Mouse (Mus musculus): ENCODE measurements around the gene Pold1. TPM values are rescaled to one million over a fixed set of nuclear protein-coding genes. Genes with fewer than 3 reads are reported as not detected.

Pold1 gene
- total RNA-seq, 1 experiment: 108 TPM

- Histone ChIP-seq H3K36me3 (ENCODE audit: control insufficient read depth, insufficient read depth, low read length, poor library complexity, severe bottlenecking) (peaks cover 24% of the 10 kb centered on the region; the same call in 1 of the 2 replicates), H3K9me3 (ENCODE audit: control insufficient read depth, insufficient read depth, low read depth, low read length) (no peaks in the 10 kb centered on the region)
- in situ Hi-C loops (cut with MboI; ENCODE audit: low sequenced_read_pairs in 2 of 2, unreplicated experiment in 2 of 2): no loop called here
Measured at GRCm38 (mm10) chr7:44553196-44553764, 4.6 kb upstream of the Pold1 start.

GRCm38 (mm10) chr7:44552141-44552908 is 3.7 kb upstream of the Pold1 start:
- no peaks in the 10 kb centered on the region for H3K9me3 ChIP-seq (ENCODE audit: control insufficient read depth, insufficient read depth, low read depth, low read length)
- TF ChIP-seq ZC3H11A (IDR thresholded peaks at IDR 0.05; ENCODE audit: borderline replicate concordance, low read depth, low read length) (no peak), HCFC1 (IDR thresholded peaks at IDR 0.05; ENCODE audit: borderline replicate concordance, insufficient read depth, low read length) (no peak), CHD2 (IDR thresholded peaks at IDR 0.05; ENCODE audit: low read depth, low read length) (no peak), MAFK (IDR thresholded peaks at IDR 0.05; ENCODE audit: insufficient read depth, low read depth, low read length) (no peak), ZNF384 (IDR thresholded peaks at IDR 0.05; ENCODE audit: low read depth, low read length) (no peak)
- H3K27ac ChIP-seq (ENCODE audit: insufficient read depth, low read depth, low read length, poor library complexity, severe bottlenecking): no peak overlapping the region
- no peak for DNase-seq (ENCODE audit: low read depth, low spot score)
- H3K9ac ChIP-seq (ENCODE audit: insufficient read depth, low read depth, low read length, poor library complexity, severe bottlenecking): peak overlapping the region; percentile 61
- in situ Hi-C loops (cut with MboI; ENCODE audit: low sequenced_read_pairs in 2 of 2, unreplicated experiment in 2 of 2): no loop called here
- H3K4me3 ChIP-seq (ENCODE audit: insufficient read depth in 1 of 2, low read depth in 1 of 2, low read length in 2 of 2, poor library complexity in 1 of 2, severe bottlenecking in 1 of 2): peak overlapping the region; percentile 57 to 99; a peak in 3 of 4 replicates
- H3K36me3 ChIP-seq (ENCODE audit: control insufficient read depth, insufficient read depth, low read length, poor library complexity, severe bottlenecking): peaks cover 24% of the 10 kb centered on the region; the same call in 1 of the 2 replicates
- H3K4me1 ChIP-seq (ENCODE audit: control insufficient read depth in 2 of 2, insufficient read depth in 2 of 2, low read length in 2 of 2, poor library complexity in 1 of 2): peaks cover 2 to 13% of the 10 kb centered on the region in 2 experiments; a peak in 1 of 4 replicates

More at GRCm38 (mm10) chr7:44553196-44553764, 4.6 kb upstream of the Pold1 start:
- Histone ChIP-seq H3K4me3 (ENCODE audit: insufficient read depth in 1 of 2, low read depth in 1 of 2, low read length in 2 of 2, poor library complexity in 1 of 2, severe bottlenecking in 1 of 2) (peak overlapping the region; percentile 99 to 100), H3K4me1 (ENCODE audit: control insufficient read depth in 2 of 2, insufficient read depth in 2 of 2, low read length in 2 of 2, poor library complexity in 1 of 2) (peaks cover 0 to 12% of the 10 kb centered on the region in 2 experiments; a peak in 1 of 4 replicates), H3K27ac (ENCODE audit: insufficient read depth, low read depth, low read length, poor library complexity, severe bottlenecking) (peak overlapping the region; percentile 100), H3K9ac (ENCODE audit: insufficient read depth, low read depth, low read length, poor library complexity, severe bottlenecking) (peak overlapping the region; percentile 99)
- no peak for TF ChIP-seq ZNF384 (IDR thresholded peaks at IDR 0.05; ENCODE audit: low read depth, low read length)
- peak; percentile 99 for DNase-seq (ENCODE audit: low read depth, low spot score)

- peak overlapping the region; percentile 61 for H3K9ac ChIP-seq (ENCODE audit: insufficient read depth, low read depth, low read length, poor library complexity, severe bottlenecking)
- H3K4me3 ChIP-seq (ENCODE audit: insufficient read depth in 1 of 2, low read depth in 1 of 2, low read length in 2 of 2, poor library complexity in 1 of 2, severe bottlenecking in 1 of 2): peak overlapping the region; percentile 48 to 57; a peak in 3 of 4 replicates
Measured at GRCm38 (mm10) chr7:44551731-44552130, 3.1 kb upstream of the Pold1 start.

DNA sequence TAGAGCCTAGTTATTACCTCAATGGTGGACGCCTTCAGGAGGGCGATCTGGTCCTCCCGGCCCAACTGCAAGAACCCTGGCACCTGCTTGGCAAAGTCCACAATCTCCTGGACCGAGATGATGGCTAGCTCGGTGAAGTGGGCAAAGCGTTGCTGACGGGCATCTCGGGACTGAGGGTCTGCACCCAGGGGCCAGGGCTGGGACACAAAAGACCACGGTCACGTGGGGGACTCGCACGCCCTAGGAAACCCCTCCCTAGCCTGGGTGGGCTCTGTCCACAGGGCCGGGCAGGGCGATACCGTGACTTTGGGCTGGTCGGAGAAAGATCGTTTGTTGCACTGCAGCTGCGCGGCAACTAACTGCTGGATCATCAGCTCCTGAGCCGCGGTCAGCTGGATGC is 2.7 kb upstream of the Pold1 start:
- peaks cover 2 to 16% of the 10 kb centered on the region in 2 experiments; a peak in 1 of 4 replicates for H3K4me1 ChIP-seq (ENCODE audit: control insufficient read depth in 2 of 2, insufficient read depth in 2 of 2, low read length in 2 of 2, poor library complexity in 1 of 2)
- peak overlapping the region; percentile 48 to 57; a peak in 3 of 4 replicates for H3K4me3 ChIP-seq (ENCODE audit: insufficient read depth in 1 of 2, low read depth in 1 of 2, low read length in 2 of 2, poor library complexity in 1 of 2, severe bottlenecking in 1 of 2)
- no peak overlapping the region for H3K27ac ChIP-seq (ENCODE audit: insufficient read depth, low read depth, low read length, poor library complexity, severe bottlenecking)
- H3K36me3 ChIP-seq (ENCODE audit: control insufficient read depth, insufficient read depth, low read length, poor library complexity, severe bottlenecking): peaks cover 24% of the 10 kb centered on the region; the same call in 1 of the 2 replicates
- peak overlapping the region; percentile 49 for H3K9ac ChIP-seq (ENCODE audit: insufficient read depth, low read depth, low read length, poor library complexity, severe bottlenecking)
- no peaks in the 10 kb centered on the region for H3K9me3 ChIP-seq (ENCODE audit: control insufficient read depth, insufficient read depth, low read depth, low read length)
- in situ Hi-C loops (cut with MboI; ENCODE audit: low sequenced_read_pairs in 2 of 2, unreplicated experiment in 2 of 2): no loop called here
- TF ChIP-seq HCFC1 (IDR thresholded peaks at IDR 0.05; ENCODE audit: borderline replicate concordance, insufficient read depth, low read length): no peak
- no peak for TF ChIP-seq ZNF384 (IDR thresholded peaks at IDR 0.05; ENCODE audit: low read depth, low read length)
- no peak for TF ChIP-seq ZC3H11A (IDR thresholded peaks at IDR 0.05; ENCODE audit: borderline replicate concordance, low read depth, low read length)
- TF ChIP-seq CHD2 (IDR thresholded peaks at IDR 0.05; ENCODE audit: low read depth, low read length): no peak
- no peak for TF ChIP-seq MAFK (IDR thresholded peaks at IDR 0.05; ENCODE audit: insufficient read depth, low read depth, low read length)
- no peak for DNase-seq (ENCODE audit: low read depth, low spot score)

More at GRCm38 (mm10) chr7:44551731-44552130, 3.1 kb upstream of the Pold1 start:
- Histone ChIP-seq H3K27ac (ENCODE audit: insufficient read depth, low read depth, low read length, poor library complexity, severe bottlenecking) (no peak overlapping the region), H3K9me3 (ENCODE audit: control insufficient read depth, insufficient read depth, low read depth, low read length) (no peaks in the 10 kb centered on the region), H3K4me1 (ENCODE audit: control insufficient read depth in 2 of 2, insufficient read depth in 2 of 2, low read length in 2 of 2, poor library complexity in 1 of 2) (peaks cover 2 to 16% of the 10 kb centered on the region in 2 experiments; a peak in 1 of 4 replicates), H3K36me3 (ENCODE audit: control insufficient read depth, insufficient read depth, low read length, poor library complexity, severe bottlenecking) (peaks cover 24% of the 10 kb centered on the region; the same call in 1 of the 2 replicates)
- DNase-seq (ENCODE audit: low read depth, low spot score): no peak
- in situ Hi-C loops (cut with MboI; ENCODE audit: low sequenced_read_pairs in 2 of 2, unreplicated experiment in 2 of 2): no loop called here
- TF ChIP-seq MAFK (IDR thresholded peaks at IDR 0.05; ENCODE audit: insufficient read depth, low read depth, low read length): no peak
- TF ChIP-seq CHD2 (IDR thresholded peaks at IDR 0.05; ENCODE audit: low read depth, low read length): no peak
- no peak for TF ChIP-seq HCFC1 (IDR thresholded peaks at IDR 0.05; ENCODE audit: borderline replicate concordance, insufficient read depth, low read length)
- TF ChIP-seq ZNF384 (IDR thresholded peaks at IDR 0.05; ENCODE audit: low read depth, low read length): no peak
- TF ChIP-seq ZC3H11A (IDR thresholded peaks at IDR 0.05; ENCODE audit: borderline replicate concordance, low read depth, low read length): no peak
